Mouse (Mus musculus): Measurements from ENCODE around the gene Ms4a4a. TPM values are rescaled to one million over a fixed set of nuclear protein-coding genes. Genes with fewer than 3 reads are reported as not detected.

The Ms4a4a gene
- 1 to 10 TPM in 1 of 2 experiments, under 1 TPM in 1; 0.57 to 1.6 TPM for total RNA-seq (2021)
- long read RNA-seq, experiment 1 = 0 reads
- long read RNA-seq, experiment 2 = 0 reads

- H3K27ac ChIP-seq = no peak within 1 kb of the TSS
- DNase-seq (ENCODE audit: extremely low spot score in 1 of 2, low spot score in 2 of 2) = no peak
- no peak for TF ChIP-seq CTCF (IDR thresholded peaks at IDR 0.05)
- intact Hi-C loops (cut with DNase I) = no loop called here
- H3K4me3 ChIP-seq = no peak within 1 kb of the TSS
These were observed at the start of gene Ms4a4a for GRCm38 (mm10) chr19:11375273-11375672. Ms4a4a (plus strand) TSS chr19:11375523.

- TF ChIP-seq CTCF (IDR thresholded peaks at IDR 0.05) = no peak
- no peak for DNase-seq (ENCODE audit: extremely low spot score in 1 of 2, low spot score in 2 of 2)
- H3K27ac ChIP-seq = no peak within 1 kb of the TSS
- intact Hi-C loops (cut with DNase I) = no loop called here
- H3K4me3 ChIP-seq = no peak within 1 kb of the TSS
These were observed 39.4 kb upstream of the Ms4a4a start, which contains the start of gene Ms4a7 for GRCm38 (mm10) chr19:11335932-11336331. Ms4a7 (minus strand) TSS chr19:11336146.

DNA sequence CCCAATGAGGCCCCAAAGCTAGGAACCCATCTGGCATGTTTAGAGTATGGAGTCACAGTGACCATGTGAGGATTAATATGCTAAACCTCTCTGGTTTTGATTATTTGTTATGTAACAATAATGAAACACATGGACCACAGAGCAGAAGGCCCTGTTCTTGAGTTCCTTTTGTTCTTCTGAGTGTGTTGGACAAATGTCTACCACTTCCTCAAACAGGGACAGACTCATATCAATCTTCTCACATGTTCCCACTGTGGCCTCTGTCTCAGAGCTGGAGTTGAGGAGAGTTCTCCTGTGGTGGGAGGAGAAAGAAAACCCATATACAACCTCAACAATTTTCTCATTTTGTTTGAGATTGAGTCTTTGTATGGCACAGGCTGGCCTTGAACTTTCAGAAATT is 32.2 kb upstream of the Ms4a4a start:
- no peak for TF ChIP-seq CTCF (IDR thresholded peaks at IDR 0.05)
- no peak overlapping the region for H3K4me3 ChIP-seq
- intact Hi-C loops (cut with DNase I) = loop anchor here (10.0 kb wide), 1 partner anchor 298 kb away; no protein-coding TSS in a partner anchor

GRCm38 (mm10) chr19:11343992-11344391 is 31.3 kb upstream of the Ms4a4a start:
- DNase-seq (ENCODE audit: extremely low spot score in 1 of 2, low spot score in 2 of 2) = no peak
- Histone ChIP-seq H3K4me3 (no peak overlapping the region), H3K27ac (no peak overlapping the region)
- intact Hi-C loops (cut with DNase I) = loop anchor here (10.0 kb wide), 1 partner anchor 299 kb away; no protein-coding TSS in a partner anchor
- TF ChIP-seq CTCF (IDR thresholded peaks at IDR 0.05) = no peak; the same call in 1 of the 2 replicates

More for the DNA sequence above, 32.2 kb upstream of the Ms4a4a start:
- DNase-seq (ENCODE audit: extremely low spot score in 1 of 2, low spot score in 2 of 2) = no peak
- H3K27ac ChIP-seq = no peak overlapping the region

DNA sequence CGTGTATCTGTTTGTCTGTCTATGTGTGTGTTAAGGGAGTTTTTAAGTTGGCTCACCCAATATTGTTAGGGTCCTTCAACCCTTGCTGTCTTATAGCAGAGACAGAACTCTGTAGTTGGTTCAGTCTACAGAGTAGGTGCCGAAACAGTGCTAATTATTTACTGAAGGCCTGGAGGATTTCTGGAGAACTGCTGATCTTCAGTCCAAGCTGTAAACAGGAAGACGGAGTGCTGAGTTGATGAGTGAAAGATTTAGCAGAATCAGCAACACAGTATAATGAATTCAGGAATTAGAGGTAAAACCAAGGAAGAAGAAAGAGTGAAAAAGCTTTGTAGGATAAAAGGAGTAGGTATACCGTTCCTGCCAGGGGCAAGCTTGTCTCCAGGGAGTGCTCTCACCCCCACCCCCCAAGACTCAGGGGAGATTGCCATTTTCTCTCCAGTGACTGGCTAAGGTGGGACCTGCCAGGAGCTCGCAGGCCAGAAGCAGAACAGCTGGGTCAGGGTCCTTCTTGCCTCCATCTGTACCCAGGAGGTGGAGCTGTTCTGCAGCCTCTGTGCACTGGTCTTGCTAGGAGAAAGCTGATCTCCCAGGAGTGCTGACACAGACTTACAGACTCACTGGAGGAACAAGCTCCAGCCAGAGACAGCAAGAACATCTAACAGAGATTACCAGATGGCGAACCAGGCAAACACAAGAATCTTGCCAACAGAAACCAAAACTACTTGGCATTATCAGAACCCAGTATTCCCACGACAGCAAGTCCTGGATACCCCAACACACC is 25.4 kb upstream of the Ms4a4a start:
- Histone ChIP-seq H3K4me3 (no peak overlapping the region), H3K27ac (no peak overlapping the region)
- peak; percentile 10 for TF ChIP-seq CTCF (IDR thresholded peaks at IDR 0.05)
- DNase-seq (ENCODE audit: extremely low spot score in 1 of 2, low spot score in 2 of 2) = peak in 1 of 2 experiments; percentile 11
- intact Hi-C loops (cut with DNase I) = loop anchor here (5.0 to 10.0 kb wide), 3 partner anchors 252 to 417 kb away; partner anchors contain the start of gene Ms4a6d

DNA sequence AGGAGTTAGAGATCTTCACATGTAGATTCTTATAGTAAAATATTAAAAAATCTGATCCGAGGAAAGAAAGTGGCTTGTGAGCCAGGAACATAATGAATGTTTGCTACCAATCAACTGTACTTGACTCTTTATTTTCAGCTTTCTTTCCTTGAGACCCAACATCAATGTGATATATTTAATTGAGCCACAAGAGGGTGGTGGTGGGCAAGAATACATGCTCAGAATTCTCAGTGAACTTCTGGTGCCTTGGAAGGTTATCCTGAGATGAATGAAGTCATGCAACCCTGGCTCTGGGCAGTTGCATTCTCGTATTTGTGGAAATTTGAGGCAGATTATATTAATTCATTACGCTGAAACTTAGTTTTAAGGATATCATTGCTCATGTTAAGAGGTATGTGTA is 23.4 kb upstream of the Ms4a4a start:
- Histone ChIP-seq H3K27ac (no peak overlapping the region), H3K4me3 (no peak overlapping the region)
- peak; percentile 48 for TF ChIP-seq CTCF (IDR thresholded peaks at IDR 0.05)
- no peak for DNase-seq (ENCODE audit: extremely low spot score in 1 of 2, low spot score in 2 of 2)
- intact Hi-C loops (cut with DNase I) = loop anchor here (5.0 kb wide), 2 partner anchors 250 to 415 kb away; partner anchors contain the start of gene Ms4a6d

DNA sequence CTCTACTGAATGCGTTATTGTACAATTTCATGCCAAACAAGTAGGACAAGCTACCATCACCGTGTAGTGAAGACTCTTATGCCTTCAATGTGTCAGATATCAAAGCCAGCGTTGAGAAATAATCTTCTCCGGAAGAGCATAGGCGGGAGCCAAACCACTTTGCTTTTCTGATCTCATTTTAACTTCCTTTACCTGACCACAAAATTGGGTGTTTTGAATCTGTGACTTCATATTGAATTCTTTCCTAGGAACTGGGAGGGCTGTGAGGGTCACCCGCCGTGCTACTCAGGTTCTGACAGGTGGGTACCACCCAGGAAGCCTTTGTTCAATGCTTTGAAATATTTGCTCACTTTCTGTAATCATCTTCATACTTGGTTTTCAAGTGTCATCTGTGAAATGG is 19.6 kb upstream of the Ms4a4a start:
- no peak for TF ChIP-seq CTCF (IDR thresholded peaks at IDR 0.05)
- H3K4me3 ChIP-seq = no peak overlapping the region
- intact Hi-C loops (cut with DNase I) = no loop called here
- no peak for DNase-seq (ENCODE audit: extremely low spot score in 1 of 2, low spot score in 2 of 2)
- H3K27ac ChIP-seq = no peak overlapping the region

DNA sequence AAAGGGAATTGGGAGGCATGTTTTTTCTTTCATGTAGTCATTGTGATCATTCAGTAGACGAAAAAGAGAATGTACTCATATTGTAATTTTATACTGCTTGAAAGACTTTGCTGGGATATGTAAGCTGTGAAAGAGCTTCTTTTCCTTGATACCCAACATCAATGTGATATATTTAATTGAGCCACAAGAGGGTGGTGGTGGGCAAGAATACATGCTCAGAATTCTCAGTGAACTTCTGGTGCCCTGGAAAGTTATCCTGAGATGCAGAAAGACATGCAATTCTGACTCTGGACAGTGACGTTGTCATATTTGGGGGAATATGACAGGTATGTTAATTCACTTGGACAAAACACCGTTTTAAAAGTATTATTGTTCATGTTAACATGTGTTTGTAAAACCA is 15.2 kb upstream of the Ms4a4a start:
- Histone ChIP-seq H3K27ac (no peak overlapping the region), H3K4me3 (no peak overlapping the region)
- no peak for DNase-seq (ENCODE audit: extremely low spot score in 1 of 2, low spot score in 2 of 2)
- intact Hi-C loops (cut with DNase I) = no loop called here
- TF ChIP-seq CTCF (IDR thresholded peaks at IDR 0.05) = peak; percentile 48

GRCm38 (mm10) chr19:11362002-11362401 is 13.3 kb upstream of the Ms4a4a start:
- H3K4me3 ChIP-seq = no peak overlapping the region
- intact Hi-C loops (cut with DNase I) = no loop called here
- no peak overlapping the region for H3K27ac ChIP-seq
- DNase-seq (ENCODE audit: extremely low spot score in 1 of 2, low spot score in 2 of 2) = no peak
- no peak for TF ChIP-seq CTCF (IDR thresholded peaks at IDR 0.05)

GRCm38 (mm10) chr19:11368310-11368709 is 7.0 kb upstream of the Ms4a4a start:
- Histone ChIP-seq H3K27ac (no peak overlapping the region), H3K4me3 (no peak overlapping the region)
- intact Hi-C loops (cut with DNase I) = no loop called here
- no peak for TF ChIP-seq CTCF (IDR thresholded peaks at IDR 0.05)
- no peak for DNase-seq (ENCODE audit: extremely low spot score in 1 of 2, low spot score in 2 of 2)

DNA sequence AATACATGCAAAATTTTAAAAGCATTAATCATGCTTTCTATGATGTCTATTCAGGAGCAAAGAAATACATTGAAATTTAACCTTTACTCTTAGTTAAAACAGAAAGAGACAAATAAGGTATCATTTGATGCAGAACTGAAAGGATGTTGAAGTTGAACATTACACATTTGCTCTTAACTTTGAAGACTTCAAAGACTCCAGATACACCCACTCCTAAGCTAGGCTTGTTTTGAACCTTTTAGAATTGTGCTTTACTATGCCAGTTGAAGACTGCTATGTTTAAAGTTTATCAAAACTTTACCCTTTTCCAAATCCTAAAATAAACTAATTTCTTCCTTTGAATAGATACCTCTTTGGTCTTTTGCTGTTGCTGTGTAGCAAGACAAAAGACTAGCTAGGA is 4.1 kb upstream of the Ms4a4a start:
- intact Hi-C loops (cut with DNase I) = no loop called here
- no peak for DNase-seq (ENCODE audit: extremely low spot score in 1 of 2, low spot score in 2 of 2)
- H3K27ac ChIP-seq = no peak overlapping the region
- no peak for TF ChIP-seq CTCF (IDR thresholded peaks at IDR 0.05)
- no peak overlapping the region for H3K4me3 ChIP-seq

DNA sequence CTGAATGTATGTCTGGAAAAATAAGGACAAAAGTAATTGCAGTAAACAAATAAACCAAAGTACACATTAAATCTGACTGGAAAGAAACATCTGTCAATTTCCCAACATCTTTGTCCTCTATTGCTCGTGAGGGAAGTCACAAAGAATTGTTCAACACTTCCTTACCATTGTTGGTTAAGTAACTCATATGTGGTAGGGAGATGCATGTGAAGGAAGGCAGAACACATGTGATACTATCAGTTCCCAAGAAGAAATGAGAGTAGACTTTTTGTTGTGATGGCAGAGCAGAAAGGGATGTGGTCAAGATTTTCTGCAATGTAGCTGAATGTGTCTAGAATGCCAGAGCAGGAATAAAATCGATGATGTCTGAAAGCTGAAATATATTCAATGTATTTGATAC is 1.1 kb downstream of the Ms4a4a start:
- no peak overlapping the region for H3K27ac ChIP-seq
- intact Hi-C loops (cut with DNase I) = no loop called here
- no peak for DNase-seq (ENCODE audit: extremely low spot score in 1 of 2, low spot score in 2 of 2)
- no peak for TF ChIP-seq CTCF (IDR thresholded peaks at IDR 0.05)
- H3K4me3 ChIP-seq = no peak overlapping the region

Data from left cerebral cortex, adult 2 months (tissue).